ENCODE assay signal across 20 mouse cellular contexts in genomic region chr19:6423241-6423640, GRCm38 (mm10). TPM values are rescaled to one million over a fixed set of nuclear protein-coding genes. Genes with fewer than 3 reads are reported as not detected.
DNase-seq lines count a peak whose midpoint lies in the region; ATAC-seq lines count a peak whose summit lies in the region.
"Had no signal": no experiment of that assay in that cellular context is flagged by ENCODE, and none has a peak within 500 bp of the region (broad histone marks: within the 10 kb centered on the region; RNA-seq: fewer than 3 reads in every experiment).

No protein-coding gene starts in this region.

- peak; percentile 37 to 47 for DNase-seq in cerebellum, adult 18-20 months
- DNase-seq in frontal cortex, postnatal 36 days (ENCODE audit: low spot score in 2 of 2), result peak; percentile 65 to 74
- no peak for DNase-seq in frontal cortex, postnatal 10 days (ENCODE audit: low spot score in 2 of 2)
- no peak for DNase-seq in midbrain, embryonic 14.5 days
- no peak for DNase-seq in kidney, adult 8-10 months
- DNase-seq: adrenal gland, postnatal 25 days; heart, adult 18-20 months; kidney, postnatal 10 days; spleen, adult 18-20 months; thymus, postnatal 14 days had no signal

- no peak overlapping the region for H3K4me3 ChIP-seq in midbrain, embryonic 14.5 days (replicated peaks; ENCODE audit: low read depth, low read length)
- no peak overlapping the region for H3K4me3 ChIP-seq in midbrain, embryonic 15.5 days
- H3K4me3 ChIP-seq in intestine, embryonic 16.5 days (ENCODE audit: low read length), result no peak overlapping the region
- H3K4me3 ChIP-seq: embryonic facial prominence, embryonic 10.5 days; erythroblast, embryonic 14.5 days; intestine, embryonic 15.5 days; stomach, embryonic 15.5 days had no signal

- H3K27ac ChIP-seq in midbrain, embryonic 14.5 days (replicated peaks; ENCODE audit: low read depth, low read length), result no peak overlapping the region
- H3K27ac ChIP-seq in midbrain, embryonic 15.5 days, result no peak overlapping the region
- H3K27ac ChIP-seq in intestine, embryonic 16.5 days (ENCODE audit: low read length), result no peak overlapping the region
- H3K27ac ChIP-seq: embryonic facial prominence, embryonic 10.5 days; intestine, embryonic 15.5 days; macrophage; stomach, embryonic 15.5 days had no signal

- no peaks in the 10 kb centered on the region for H3K9me3 ChIP-seq in midbrain, embryonic 14.5 days (ENCODE audit: control insufficient read depth, low read length)
- H3K9me3 ChIP-seq in midbrain, embryonic 15.5 days, result no peaks in the 10 kb centered on the region
- no peaks in the 10 kb centered on the region for H3K9me3 ChIP-seq in intestine, embryonic 16.5 days (ENCODE audit: control insufficient read depth, low read length)
- H3K9me3 ChIP-seq: embryonic facial prominence, embryonic 10.5 days; intestine, embryonic 15.5 days; stomach, embryonic 15.5 days had no signal

- 87% methylated on average over 16 of the region's 16 CpGs for WGBS in midbrain, embryonic 14.5 days
- WGBS in midbrain, embryonic 15.5 days, result 87% methylated on average over 16 of the region's 16 CpGs
- 82% methylated on average over 16 of the region's 16 CpGs for WGBS in intestine, embryonic 16.5 days

- peaks cover 83% of the 10 kb centered on the region for H3K4me1 ChIP-seq in midbrain, embryonic 14.5 days (ENCODE audit: control insufficient read depth, insufficient read depth, low read length)
- H3K4me1 ChIP-seq in midbrain, embryonic 15.5 days, result peaks cover 87% of the 10 kb centered on the region
- peaks cover 22% of the 10 kb centered on the region for H3K4me1 ChIP-seq in intestine, embryonic 16.5 days (ENCODE audit: control insufficient read depth, insufficient read depth, low read length)

- peaks cover 15% of the 10 kb centered on the region; the same call in 1 of the 2 replicates for H3K27me3 ChIP-seq in midbrain, embryonic 14.5 days (ENCODE audit: control insufficient read depth, insufficient read depth, low read length)
- H3K27me3 ChIP-seq in midbrain, embryonic 15.5 days (replicated peaks), result no peaks in the 10 kb centered on the region
- peaks cover 56% of the 10 kb centered on the region for H3K27me3 ChIP-seq in intestine, embryonic 16.5 days (replicated peaks; ENCODE audit: control insufficient read depth, insufficient read depth, low read length)

- H3K36me3 ChIP-seq in midbrain, embryonic 14.5 days (ENCODE audit: control insufficient read depth, insufficient read depth, low read length), result peaks cover 5% of the 10 kb centered on the region
- no peaks in the 10 kb centered on the region for H3K36me3 ChIP-seq in midbrain, embryonic 15.5 days (replicated peaks)
- H3K36me3 ChIP-seq in intestine, embryonic 16.5 days (ENCODE audit: control insufficient read depth, insufficient read depth, low read length), result no peaks in the 10 kb centered on the region
- H3K36me3 ChIP-seq: embryonic facial prominence, embryonic 10.5 days; intestine, embryonic 15.5 days; stomach, embryonic 15.5 days had no signal

- no peak for ATAC-seq in cerebellum, adult (ENCODE audit: insufficient number of reproducible peaks, low FRiP score, low TSS enrichment)
- no peak for ATAC-seq in midbrain, embryonic 14.5 days (ENCODE audit: low FRiP score, low TSS enrichment)
- no peak for ATAC-seq in midbrain, embryonic 15.5 days (replicated peaks)
- no peak for ATAC-seq in intestine, embryonic 16.5 days

- H3K4me2 ChIP-seq in midbrain, embryonic 14.5 days (ENCODE audit: low read length), result 0 out of 2 replicates have a peak overlapping the region, but pooled peaks have one; percentile 8
- H3K4me2 ChIP-seq in midbrain, embryonic 15.5 days, result no peak overlapping the region
- no peak overlapping the region for H3K4me2 ChIP-seq in intestine, embryonic 16.5 days (ENCODE audit: low read depth, low read length)
- H3K4me2 ChIP-seq: intestine, embryonic 15.5 days; liver, embryonic 11.5 days; lung, embryonic 14.5 days; stomach, embryonic 15.5 days had no signal

- no peak overlapping the region for H3K9ac ChIP-seq in midbrain, embryonic 14.5 days (replicated peaks; ENCODE audit: low read length)
- no peak overlapping the region for H3K9ac ChIP-seq in midbrain, embryonic 15.5 days
- no peak overlapping the region for H3K9ac ChIP-seq in intestine, embryonic 16.5 days (ENCODE audit: low read depth, low read length)
- H3K9ac ChIP-seq: intestine, embryonic 15.5 days; lung, embryonic 14.5 days; stomach, embryonic 15.5 days had no signal

RNA-seq across cellular contexts. Expression of gene Nrxn2, which starts 4.7 kb away (rescaled TPM):
- 54.1 and 105 TPM in 2 replicates for polyA plus RNA-seq in midbrain, embryonic 14.5 days (2014; fragmentation: Nextera tagmentation; extraction: Ambion mirVana)
- 44.6 and 44.9 TPM in 2 replicates for polyA plus RNA-seq in midbrain, embryonic 15.5 days (2015; fragmentation: Nextera tagmentation; extraction: Ambion mirVana)
- polyA plus RNA-seq in intestine, embryonic 16.5 days (2015; fragmentation: Nextera tagmentation; extraction: Ambion mirVana), result 0.73 and 0.97 TPM in 2 replicates
- polyA plus RNA-seq: macrophage had no signal

RNA-seq across cellular contexts. Expression of gene Rasgrp2, which starts 24.1 kb away (rescaled TPM):
- 32.9 and 58.5 TPM in 2 replicates for polyA plus RNA-seq in midbrain, embryonic 14.5 days (2014; fragmentation: Nextera tagmentation; extraction: Ambion mirVana)
- polyA plus RNA-seq in midbrain, embryonic 15.5 days (2015; fragmentation: Nextera tagmentation; extraction: Ambion mirVana), result 73.1 and 93.6 TPM in 2 replicates
- polyA plus RNA-seq in intestine, embryonic 16.5 days (2015; fragmentation: Nextera tagmentation; extraction: Ambion mirVana), result 41.8 and 47.0 TPM in 2 replicates

RNA-seq across cellular contexts. Expression of gene Pygm, which starts 39.0 kb away (rescaled TPM):
- polyA plus RNA-seq in midbrain, embryonic 14.5 days (2014; fragmentation: Nextera tagmentation; extraction: Ambion mirVana), result 2.0 and 2.9 TPM in 2 replicates
- 5.9 and 9.5 TPM in 2 replicates for polyA plus RNA-seq in midbrain, embryonic 15.5 days (2015; fragmentation: Nextera tagmentation; extraction: Ambion mirVana)
- 6.0 and 6.8 TPM in 2 replicates for polyA plus RNA-seq in intestine, embryonic 16.5 days (2015; fragmentation: Nextera tagmentation; extraction: Ambion mirVana)

RNA-seq across cellular contexts. Expression of gene Sf1, which starts 59.8 kb away (rescaled TPM):
- 99.6 and 125 TPM in 2 replicates for polyA plus RNA-seq in midbrain, embryonic 14.5 days (2014; fragmentation: Nextera tagmentation; extraction: Ambion mirVana)
- polyA plus RNA-seq in midbrain, embryonic 15.5 days (2015; fragmentation: Nextera tagmentation; extraction: Ambion mirVana), result 112 and 119 TPM in 2 replicates
- polyA plus RNA-seq in intestine, embryonic 16.5 days (2015; fragmentation: Nextera tagmentation; extraction: Ambion mirVana), result 94.7 and 103 TPM in 2 replicates

Comparison
In these comparisons a context has a peak if more than half of its experiments do, and no peak if none do; other contexts are left out.
1. DNase-seq: peak in cerebellum, adult 18-20 months (2 of 2) and frontal cortex, postnatal 36 days (2 of 2); none in frontal cortex, postnatal 10 days (0 of 2), midbrain, embryonic 14.5 days (single experiment) and kidney, adult 8-10 months (0 of 2).
2. RNA of gene Nrxn2, which starts 4.7 kb away (polyA plus RNA-seq): 54.1 to 105 TPM in midbrain, embryonic 14.5 days and 44.6 to 44.9 TPM in midbrain, embryonic 15.5 days; 0.73 to 0.97 TPM in intestine, embryonic 16.5 days; every median in the first group is over 10 times any median in the second.